Mouse (Mus musculus): ENCODE measurements at regions not wholly inside any gene's neighbourhood (a gene's known extent, or its start where the extent isn't known, plus 50 kb on each side); places are given as distances from the start of the nearest gene placed in this dataset.

DNA sequence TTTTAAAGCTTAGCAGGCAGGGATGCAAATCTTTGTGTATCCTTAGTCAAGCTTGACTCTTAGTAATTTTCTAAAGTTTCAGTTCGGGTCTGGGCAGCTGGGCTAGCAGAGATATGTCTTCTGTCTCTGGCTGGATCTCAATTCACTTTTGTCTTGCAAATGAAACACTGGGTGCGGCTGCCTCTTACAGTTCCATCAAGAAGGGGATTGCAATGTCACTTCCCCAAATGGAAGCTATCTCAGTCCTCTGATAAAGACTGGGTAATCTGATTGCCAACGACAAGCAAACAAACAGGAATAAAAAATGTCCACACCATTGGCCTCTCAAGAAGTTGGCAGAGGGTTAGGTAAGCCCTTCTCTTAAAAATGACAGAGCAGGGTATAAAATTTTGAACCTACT, 314.1 kb upstream of the Fam19a5 start:
- DNase-seq (ENCODE audit: low spot score in 2 of 2), result no peak

DNA sequence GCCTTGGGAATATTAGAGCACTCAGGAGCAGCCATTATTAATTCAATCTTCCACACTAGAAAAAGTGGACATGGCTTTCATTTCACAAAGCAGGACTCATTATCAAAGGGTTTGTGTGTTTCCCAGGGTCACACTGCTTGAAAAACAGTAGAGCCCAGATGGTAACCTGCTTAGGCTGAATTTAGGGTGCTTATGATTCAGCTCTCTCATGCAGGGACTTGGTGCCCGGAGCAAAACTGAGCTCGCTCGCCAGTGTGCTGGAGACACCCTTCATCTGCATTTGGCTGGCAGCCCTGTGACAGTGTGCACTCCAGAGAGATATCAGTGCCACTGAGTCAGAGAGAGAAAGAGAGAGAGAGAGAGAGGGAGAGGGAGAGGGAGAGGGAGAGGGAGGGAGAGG, 308.0 kb upstream of the Fam19a5 start:
- DNase-seq (ENCODE audit: low spot score in 2 of 2), result no peak

DNA sequence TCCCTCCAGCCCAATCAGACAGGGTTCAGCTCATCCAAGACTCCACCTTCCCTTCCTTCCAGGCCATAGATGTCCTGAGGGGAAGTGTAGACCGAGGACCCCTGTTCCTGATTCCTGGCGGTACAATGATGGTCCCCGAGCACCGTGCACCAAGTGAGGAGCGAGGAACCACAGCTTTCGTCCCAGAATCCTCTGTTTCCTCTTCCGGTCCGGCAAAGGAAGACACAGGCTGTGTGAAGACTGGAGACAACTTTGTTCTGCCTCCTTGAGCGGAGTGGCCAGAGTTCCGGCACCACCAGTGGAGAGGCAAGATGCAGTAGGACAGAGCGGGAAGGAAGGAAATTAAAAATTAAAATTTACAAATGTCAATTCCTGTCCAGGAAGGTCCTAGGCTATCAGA, 305.0 kb upstream of the Fam19a5 start:
- DNase-seq (ENCODE audit: low spot score in 2 of 2), result no peak

DNA sequence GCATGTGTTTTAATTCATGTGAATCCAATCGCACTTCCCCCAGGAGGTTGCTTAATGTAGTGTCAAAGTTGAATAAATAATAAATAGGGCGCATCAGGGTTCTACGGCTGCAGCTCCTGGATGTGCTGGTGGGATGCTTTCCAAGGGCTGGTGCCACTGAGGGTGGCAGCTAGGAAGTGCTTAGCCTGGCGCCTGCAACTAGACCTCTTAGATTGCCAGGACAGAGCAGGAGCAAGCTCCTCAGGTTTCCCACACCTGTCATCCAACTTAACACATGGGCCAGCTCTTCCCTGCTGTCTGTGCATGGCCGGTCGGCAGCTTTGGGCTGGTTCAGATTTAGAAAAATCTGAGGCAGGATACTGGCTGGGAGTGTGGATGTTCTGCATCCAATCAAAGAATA, 282.6 kb upstream of the Fam19a5 start:
- DNase-seq (ENCODE audit: low spot score in 2 of 2), result no peak

DNA sequence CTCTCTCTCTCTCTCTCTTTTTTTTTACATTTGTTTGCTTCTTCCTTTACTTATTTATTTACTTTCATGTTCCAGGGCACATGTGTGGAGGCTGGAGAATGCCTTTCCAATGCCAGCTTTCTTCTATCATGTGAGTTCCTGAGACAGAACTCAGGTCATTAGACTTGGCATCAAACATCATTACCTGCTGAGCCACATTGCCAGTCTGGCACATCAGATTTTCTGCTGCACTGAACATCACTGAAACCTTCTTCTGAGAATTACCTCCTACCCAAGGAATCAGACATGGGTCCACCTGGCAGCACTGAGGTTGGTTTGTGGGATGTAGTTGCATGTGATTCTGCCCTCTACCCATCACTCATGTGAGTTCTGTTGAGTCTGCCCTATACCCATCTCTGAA, 279.2 kb upstream of the Fam19a5 start:
- no peak for DNase-seq (ENCODE audit: low spot score in 2 of 2)

DNA sequence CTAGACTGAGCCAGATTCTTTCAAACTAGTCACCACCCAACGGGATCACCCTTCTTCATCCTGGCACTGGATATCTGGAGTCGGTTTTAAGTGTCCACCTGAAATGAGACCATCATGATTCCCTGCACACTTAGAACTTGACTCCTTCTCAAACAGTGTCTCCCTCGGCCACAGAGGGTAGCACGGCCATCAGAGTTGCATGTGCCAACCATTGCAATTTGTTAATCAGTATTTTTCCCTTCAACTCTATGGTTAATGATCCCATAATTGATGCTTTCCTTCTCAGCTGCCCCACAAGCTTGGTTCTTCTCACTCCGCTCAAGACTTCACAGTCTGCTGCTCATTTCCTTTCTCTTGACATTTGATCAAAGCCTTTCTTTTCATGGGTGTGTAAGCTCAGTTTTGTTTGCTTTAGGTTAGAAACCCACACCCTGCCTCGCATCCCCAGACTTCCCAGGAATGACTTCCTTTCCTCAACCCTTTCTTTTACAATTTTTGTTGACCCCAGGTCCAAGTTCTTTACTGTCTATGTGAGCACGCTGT, 253.0 kb upstream of the Fam19a5 start:
- no peak for DNase-seq (ENCODE audit: low spot score in 2 of 2)

DNA sequence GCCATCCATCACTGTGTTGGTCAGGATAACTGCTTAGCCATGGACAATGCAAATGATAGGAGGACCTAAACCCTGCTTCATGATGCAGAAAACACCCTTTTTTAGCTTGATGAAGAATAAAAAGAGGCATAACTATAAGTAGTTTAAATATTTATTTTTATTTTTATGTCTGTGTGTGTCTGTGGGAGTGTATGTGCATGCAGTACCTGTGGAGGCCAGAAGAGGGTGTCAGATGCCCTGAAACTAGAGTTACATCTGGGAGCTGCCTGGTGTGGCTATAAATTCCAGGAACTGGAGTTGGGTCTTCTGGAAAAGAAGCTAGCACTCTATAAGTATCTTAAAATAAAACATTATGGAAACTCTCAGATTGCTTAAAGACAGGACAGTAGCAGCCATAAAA, 224.2 kb upstream of the Fam19a5 start:
- no peak for DNase-seq (ENCODE audit: low spot score in 2 of 2)

DNA sequence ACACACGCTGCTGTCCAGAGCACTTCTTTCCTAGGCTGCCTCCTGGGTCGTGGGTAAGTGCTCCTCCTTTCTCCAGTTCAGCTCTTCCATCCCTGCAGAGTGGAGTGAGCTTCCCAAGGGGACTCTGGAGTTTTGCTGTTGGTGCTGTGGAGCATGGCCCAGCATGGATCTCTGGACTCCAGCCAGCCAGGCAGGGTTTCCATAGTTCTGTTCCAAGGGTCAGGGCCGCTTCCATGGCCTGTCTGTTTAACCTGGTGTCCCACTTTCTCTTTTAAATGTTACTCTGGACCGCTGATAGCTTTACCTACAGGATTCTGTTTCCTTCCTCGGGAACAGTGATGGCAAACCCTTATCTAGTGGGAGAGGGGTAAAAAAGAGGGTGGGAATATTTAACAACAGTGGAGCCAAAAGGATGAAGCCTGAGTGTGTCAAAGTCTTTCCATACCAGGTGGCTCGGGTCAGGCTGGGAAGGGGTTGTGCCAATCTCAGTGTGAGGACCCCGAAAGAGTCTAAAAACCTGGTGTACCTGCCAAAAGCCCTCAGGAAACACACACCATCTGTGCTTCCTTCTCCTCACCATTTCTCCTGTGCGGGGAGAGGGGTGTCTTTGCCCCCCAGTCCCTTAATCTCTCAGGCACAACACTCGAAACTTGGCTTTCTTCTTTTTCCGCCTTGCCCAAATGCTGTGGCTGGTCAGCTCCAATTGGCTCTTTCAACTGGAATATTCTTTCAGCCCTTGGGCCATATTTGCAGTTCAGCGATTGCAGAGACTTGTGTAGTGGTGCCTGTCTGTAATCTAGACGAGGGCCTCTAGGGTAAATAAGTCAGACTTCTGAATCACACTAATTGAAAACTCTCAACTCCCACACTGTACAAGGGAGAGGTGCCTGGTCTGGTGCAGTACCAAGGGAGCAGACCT, 222.8 kb upstream of the Fam19a5 start:
- no peak for DNase-seq (ENCODE audit: low spot score in 2 of 2)

DNA sequence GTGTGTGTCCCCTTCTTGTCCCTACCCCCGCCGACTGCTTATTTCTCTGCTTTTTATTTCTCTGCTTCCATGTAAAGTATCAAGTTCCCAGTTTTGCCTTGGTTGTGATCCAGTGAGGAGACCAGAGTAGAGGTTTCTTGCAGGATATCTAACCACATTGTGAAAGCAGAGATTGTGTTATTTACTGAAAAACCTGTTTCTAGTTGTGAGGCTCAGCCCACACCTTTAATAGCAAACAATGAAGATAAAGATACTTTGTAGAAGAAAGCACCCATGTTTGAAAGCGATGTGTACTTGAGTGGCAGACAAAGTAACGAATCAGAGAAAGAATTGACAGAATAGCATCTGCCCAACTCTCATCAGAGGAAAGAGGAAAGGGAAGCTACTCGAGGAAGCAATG, 218.7 kb upstream of the Fam19a5 start:
- DNase-seq (ENCODE audit: low spot score in 2 of 2), result no peak

DNA sequence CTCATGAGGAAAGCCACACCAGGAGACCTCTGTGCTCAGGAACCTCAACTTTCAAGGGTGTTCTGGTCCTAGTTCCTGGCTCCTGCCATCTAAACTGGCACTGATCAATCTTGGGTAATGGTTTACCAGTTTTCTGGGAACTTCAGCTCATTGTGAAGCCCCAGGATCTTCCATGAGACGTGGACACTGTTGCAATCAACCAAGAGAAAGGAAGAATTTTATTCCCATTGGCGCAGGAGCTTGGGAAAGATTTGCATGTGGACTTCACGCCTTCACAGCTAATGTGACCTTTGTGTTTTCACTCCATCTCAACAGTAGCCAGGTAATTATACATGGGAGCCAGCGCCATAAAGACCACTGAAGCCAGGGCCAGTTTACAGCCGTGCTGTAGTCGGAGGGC, 217.8 kb upstream of the Fam19a5 start:
- no peak for DNase-seq (ENCODE audit: low spot score in 2 of 2)

DNA sequence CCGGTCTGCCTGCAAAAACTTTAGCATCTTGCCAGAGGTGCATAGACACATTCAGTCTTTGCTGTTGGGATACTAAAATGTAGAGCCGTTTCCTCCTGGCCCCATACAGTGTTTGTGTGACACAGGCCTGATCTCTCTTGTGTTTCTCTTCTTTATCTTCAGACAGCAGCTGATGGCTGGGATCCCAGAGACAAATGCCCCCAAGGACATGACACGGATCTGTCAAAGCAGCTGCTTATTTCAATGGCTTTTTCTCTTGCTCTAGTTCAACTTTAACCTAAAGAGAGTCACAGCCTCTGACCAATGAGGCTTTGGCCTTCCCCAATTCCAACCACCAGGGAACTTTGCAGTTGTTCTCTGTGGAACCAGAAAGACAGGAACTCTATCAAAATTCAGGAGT, 211.7 kb upstream of the Fam19a5 start:
- no peak for DNase-seq (ENCODE audit: low spot score in 2 of 2)

DNA sequence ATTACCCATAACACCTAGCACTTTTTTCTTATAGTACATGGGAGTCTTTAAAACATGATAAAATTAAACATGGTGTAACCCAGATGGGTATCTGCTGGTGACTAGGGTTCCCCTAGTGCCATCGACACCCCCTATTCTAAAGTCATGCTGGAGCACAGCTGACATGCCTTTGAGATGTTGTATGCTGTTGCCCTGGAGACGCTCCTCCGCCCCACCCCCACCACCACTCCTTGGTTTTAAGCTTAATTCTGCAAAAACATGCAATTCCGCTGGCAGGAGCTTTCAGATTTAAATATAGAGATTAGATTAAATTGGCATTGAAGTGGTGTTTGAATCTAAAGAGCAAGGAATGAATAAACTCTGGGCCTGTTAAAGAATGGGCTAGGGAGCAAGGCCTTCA, 210.6 kb upstream of the Fam19a5 start:
- DNase-seq (ENCODE audit: low spot score in 2 of 2), result no peak

DNA sequence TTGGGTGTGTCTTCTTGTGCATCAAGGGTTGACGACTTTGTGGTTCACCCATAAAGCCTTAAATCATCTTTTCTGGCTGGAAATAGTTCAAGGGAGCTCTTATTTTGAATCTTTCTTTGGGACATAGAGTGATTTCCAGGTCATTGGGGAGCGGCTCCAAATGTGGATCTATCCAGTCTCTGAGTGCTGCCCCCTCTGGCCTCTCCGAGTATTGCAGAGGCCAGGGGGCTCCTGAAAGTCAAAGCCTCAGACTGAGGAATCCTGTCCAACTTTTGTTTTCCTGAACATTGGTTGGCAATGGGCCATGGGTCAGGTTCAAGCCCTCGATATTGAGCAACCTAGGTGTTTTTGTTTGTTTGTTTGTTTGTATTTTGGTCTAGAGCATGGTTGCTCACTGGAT, 209.7 kb upstream of the Fam19a5 start:
- DNase-seq (ENCODE audit: low spot score in 2 of 2), result no peak

DNA sequence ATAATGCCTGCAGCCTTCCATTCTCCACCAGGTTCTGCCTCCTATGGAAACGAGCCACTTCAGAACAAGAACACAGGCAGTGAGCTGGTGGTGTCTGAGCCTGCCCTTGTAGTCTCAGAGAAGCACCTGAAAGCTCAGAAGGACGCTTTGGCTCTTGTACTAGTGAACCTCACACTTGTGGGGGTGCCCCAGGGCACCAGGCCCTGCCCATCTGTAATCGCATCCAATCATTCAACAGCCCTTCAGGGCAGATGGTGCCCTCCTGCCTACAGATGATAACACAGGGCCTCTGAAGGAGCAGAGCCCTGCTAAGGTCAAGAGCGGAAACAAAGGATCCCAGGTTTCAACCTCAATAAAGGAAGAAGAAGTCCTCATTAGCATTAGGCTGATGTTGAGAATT, 208.8 kb upstream of the Fam19a5 start:
- no peak for DNase-seq (ENCODE audit: low spot score in 2 of 2)

DNA sequence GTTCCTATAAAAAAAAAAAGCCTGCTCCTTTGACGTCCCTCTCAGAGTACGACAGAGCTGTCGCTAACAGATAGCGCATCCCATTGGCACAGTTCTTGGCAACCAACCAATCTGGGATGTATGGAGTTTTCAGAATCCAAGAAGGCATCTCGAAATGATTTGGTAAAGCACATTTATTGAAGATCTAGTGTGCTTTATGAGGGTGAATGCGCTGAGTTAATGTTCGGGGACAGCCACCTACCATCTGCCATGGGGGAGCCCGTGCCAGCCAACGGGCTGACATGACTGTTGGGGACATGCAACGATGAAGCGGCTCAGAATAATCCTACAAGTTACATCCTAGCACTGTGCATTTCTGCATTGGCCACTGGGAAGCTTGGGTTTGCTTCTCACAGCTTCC, 208.4 kb upstream of the Fam19a5 start:
- no peak for DNase-seq (ENCODE audit: low spot score in 2 of 2)

DNA sequence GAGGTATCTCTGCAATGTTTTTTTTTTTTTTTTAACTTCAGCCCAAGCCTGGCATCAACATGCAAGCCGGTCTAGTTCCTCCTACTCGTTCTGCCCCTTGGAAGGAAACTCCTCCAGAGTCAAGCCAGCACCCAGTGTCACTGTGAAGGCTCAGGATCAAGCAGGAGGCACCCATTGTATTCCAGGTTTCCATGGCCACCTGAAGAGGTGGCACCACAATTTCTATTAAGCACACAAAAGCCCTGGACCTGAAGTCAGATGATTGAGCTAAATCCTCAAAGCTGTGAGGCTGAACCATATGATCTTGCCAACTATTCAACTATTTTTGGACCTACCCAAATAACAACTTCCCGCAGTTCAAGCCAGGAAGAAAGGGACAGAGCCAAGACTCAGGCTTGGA, 204.2 kb upstream of the Fam19a5 start:
- DNase-seq (ENCODE audit: low spot score in 2 of 2), result no peak

DNA sequence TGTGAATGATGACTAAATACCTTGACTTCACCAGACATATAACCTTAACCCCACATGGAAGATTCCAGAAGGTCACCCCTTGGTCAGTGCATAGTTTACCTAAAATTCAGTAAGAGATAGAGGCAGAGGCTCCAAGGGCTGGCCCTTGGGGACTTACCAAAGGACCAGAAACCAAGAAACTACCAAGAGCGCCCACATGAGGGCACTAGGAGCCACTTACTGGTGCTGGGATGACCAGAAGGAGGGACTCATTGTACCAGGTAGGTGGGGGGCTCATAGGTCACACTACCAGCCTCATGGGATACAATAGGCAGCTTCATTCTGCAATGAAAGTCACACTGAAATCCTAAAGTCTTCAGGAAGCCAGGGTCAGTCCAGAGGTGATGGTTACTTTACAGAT, 201.4 kb upstream of the Fam19a5 start:
- DNase-seq (ENCODE audit: low spot score in 2 of 2), result no peak

DNA sequence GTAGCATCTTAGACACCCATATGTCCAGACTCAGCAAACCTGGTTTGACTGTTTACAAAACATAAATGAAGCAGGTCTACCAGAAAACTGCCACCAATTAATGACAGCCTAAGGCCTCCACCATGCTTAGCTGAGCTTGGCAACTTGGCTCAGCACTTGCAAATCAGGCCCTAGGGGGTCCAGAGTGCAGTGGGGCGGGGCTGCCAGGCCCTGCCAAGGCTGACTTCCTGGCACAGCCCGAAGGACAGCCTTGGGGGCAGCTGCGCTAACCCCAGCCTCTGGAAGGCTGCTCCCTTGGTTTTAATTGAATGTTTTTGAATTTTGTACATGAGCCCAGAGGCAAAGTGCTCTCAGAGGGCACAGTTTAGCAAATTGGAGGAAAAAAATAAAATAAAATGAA, 198.3 kb upstream of the Fam19a5 start:
- no peak for DNase-seq (ENCODE audit: low spot score in 2 of 2)

DNA sequence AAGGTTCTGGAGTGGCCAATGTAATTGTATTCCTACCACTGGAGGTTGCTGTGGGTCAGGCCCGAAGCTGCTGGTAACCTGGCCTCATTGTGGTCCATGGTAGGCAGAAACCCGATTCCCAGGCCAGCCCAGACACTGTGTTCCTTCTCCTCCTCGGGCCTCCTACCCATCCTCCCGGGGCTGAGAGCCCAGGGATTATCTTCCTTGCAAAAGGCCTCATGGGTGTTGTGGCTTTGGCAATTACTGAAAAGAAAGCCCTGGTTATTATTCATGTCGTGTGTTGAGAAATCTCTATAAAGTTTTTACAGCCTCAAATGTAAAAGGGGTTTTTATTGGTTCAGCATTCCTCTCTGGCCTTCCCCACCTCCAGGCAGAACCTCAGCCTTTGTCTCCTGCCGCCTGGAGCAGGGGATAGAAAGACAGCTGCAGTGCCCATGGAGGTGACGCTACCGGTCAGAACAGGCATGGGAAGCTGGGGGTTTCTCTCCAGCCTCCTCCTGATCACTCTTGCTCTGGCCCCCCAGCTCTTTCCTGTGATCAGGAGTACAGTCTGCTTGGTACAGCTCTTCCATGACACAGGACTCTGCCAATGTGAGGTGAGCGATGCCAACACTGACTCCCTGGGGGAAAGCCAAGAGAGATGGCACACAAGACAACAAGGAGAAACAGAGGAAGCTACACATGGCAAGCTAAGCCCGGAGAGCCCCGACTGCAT, 194.4 kb upstream of the Fam19a5 start:
- no peak for DNase-seq (ENCODE audit: low spot score in 2 of 2)

DNA sequence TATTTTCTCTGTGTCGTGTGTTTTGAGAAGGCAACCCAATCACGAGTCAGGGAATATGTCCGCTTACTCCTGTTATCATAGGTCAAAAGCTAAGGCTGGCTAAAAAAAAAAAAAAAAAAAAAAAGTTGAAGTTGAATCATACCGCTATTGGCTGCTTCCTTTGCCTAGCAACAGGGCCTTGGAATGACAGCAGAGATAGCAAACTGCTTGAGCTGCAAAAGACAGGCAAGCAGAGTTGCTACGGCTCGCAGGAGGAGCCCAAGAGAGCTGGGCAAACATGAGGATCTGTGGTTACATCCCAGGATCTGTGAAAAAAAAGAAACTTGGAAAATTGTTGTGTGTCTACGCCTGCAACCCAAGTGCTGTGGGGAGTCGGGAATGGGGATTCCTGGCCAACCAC, 191.3 kb upstream of the Fam19a5 start:
- no peak for DNase-seq (ENCODE audit: low spot score in 2 of 2)

DNA sequence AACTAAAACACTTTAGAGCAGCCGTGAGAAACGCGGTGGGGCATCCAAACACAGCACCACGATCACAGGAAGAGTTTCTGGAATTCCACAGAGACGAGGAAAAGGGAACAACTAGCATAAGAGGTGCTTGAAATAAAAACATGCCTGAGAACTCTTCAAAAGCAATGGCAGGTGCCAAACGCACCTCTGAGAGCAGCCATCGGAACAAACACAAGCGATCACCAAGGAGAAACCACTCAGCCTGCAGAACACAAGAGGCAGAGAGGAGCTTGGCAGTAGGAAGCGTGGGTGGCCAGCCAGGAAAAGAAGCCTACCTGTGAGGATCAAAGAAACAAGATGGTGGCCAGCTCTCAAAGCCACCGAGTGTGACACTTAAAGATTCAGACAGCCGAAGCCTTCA, 190.2 kb upstream of the Fam19a5 start:
- no peak for DNase-seq (ENCODE audit: low spot score in 2 of 2)

DNA sequence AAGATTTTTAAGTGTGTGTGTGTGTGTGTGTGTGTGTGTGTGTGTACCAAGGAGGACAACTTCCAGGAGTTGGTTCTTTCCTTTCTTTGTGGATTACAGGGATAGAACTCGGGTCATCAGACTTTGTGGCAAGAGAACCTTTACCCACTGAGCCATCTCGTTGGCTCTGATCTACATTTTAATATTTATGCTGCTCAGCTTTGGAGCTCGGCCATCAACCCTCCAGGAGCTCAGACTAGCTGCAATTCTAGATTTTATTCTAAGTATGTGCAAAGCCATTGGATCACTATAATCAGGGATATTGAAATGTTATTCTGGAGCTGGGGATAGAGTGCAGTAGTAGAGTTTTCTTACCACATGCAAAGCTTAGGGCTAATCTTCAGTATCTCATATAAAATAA, 183.6 kb upstream of the Fam19a5 start:
- no peak for DNase-seq (ENCODE audit: low spot score in 2 of 2)

DNA sequence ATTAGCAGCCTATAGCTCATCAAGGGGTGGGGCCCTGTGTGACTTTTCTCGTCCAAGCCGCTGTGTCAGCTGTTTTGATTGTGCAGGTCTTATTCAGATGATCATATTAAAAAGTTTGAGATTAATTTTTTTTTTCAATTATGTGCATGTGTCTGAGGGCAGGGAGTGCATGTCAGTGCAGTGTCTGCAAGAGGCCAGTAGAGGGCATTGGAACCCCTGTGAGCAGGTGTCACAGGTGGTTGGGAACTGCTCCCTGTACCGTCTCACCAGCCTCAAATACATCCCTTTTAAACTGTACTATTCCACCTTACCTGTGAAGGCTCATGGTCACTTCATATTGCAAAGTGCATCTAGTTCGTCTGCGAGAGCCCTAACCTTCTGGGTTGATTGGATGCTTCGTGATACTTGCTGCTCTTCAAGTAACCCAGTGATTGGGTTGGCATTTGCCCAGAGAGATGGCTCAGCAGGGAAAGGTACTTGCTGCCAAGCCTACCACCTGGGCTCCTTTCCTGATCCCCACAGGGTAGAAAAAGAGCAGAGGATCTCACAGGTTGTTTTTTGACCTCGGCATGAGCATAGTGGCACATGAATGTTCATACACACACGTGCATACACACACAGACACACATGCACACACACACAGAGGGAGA, 178.3 kb upstream of the Fam19a5 start:
- no peak for DNase-seq (ENCODE audit: low spot score in 2 of 2)

Data from frontal cortex, postnatal 25 days (tissue).